Mouse (Mus musculus) liver, embryonic 14.5 days (tissue): Measurements from ENCODE around the gene Nebl.

Experiments
- CTCF ChIP-seq: IDR thresholded peaks from 2 replicates; pipeline ENCODE4 v1.5.1; 2016; ENCODE audit warnings: antibody characterized with exemption, low read depth, control low read depth
- EP300 ChIP-seq: IDR thresholded peaks from 2 replicates; pipeline ENCODE4 v1.6.1; 2016; ENCODE audit warnings: antibody characterized with exemption, low read depth

GRCm38 (mm10) chr2:17585329-17585992 is 145.8 kb downstream of the Nebl start:
- no peak for TF ChIP-seq EP300
- no peak for TF ChIP-seq CTCF
